Mouse (Mus musculus): Measurements from ENCODE around the gene Gdpd4. TPM values are rescaled to one million over a fixed set of nuclear protein-coding genes. Genes with fewer than 3 reads are reported as not detected.

The Gdpd4 gene
- total RNA-seq (2012; rRNA removed), result not detected in 2 replicates
- not detected for polyA plus RNA-seq (2012; ENCODE audit: insufficient read depth in 1 of 2, insufficient read length in 2 of 2, low read depth in 1 of 2, low replicate concordance in 2 of 2, missing spikeins in 1 of 2)

- Histone ChIP-seq H3K4me3 (ENCODE audit: control insufficient read depth in 1 of 2, insufficient read depth in 1 of 2, low read depth in 2 of 2, low read length in 2 of 2) (no peak within 1 kb of the TSS), H3K4me1 (ENCODE audit: control insufficient read depth in 1 of 2, insufficient read depth in 2 of 2, low read length in 2 of 2) (no peaks in the 10 kb centered on the region), H3K27ac (ENCODE audit: control insufficient read depth, low read depth, low read length) (no peak within 1 kb of the TSS), H3K9me3 (replicated peaks; ENCODE audit: insufficient read depth, low read length) (no peaks in the 10 kb centered on the region), H3K79me2 (ENCODE audit: control insufficient read depth, insufficient read depth, low read length, poor library complexity) (no peaks in the 10 kb centered on the region), H3K9ac (ENCODE audit: control insufficient read depth, low read depth, low read length, poor library complexity, severe bottlenecking) (no peak within 1 kb of the TSS), H3K27me3 (ENCODE audit: control insufficient read depth in 1 of 2, insufficient read depth in 2 of 2, low read length in 2 of 2) (no peaks in the 10 kb centered on the region; a peak in 2 of 4 replicates), H3K36me3 (ENCODE audit: control insufficient read depth in 1 of 2, insufficient read depth in 2 of 2, low read length in 2 of 2) (no peaks in the 10 kb centered on the region)
- DNase-seq (ENCODE audit: low read depth, low spot score), result no peak
- TF ChIP-seq MAX (IDR thresholded peaks at IDR 0.05; ENCODE audit: low read length) (no peak), TCF12 (IDR thresholded peaks at IDR 0.05; ENCODE audit: low read depth, low read length) (no peak), CHD1 (IDR thresholded peaks at IDR 0.05; ENCODE audit: low read depth, low read length) (no peak), POLR2AphosphoS5 (IDR thresholded peaks at IDR 0.05; ENCODE audit: borderline replicate concordance, low read depth, low read length) (no peak)
Observed at GRCm38 (mm10) chr7:97919742-97920141, at the start of gene Gdpd4. Gdpd4 (plus strand) TSS chr7:97919955.

DNA sequence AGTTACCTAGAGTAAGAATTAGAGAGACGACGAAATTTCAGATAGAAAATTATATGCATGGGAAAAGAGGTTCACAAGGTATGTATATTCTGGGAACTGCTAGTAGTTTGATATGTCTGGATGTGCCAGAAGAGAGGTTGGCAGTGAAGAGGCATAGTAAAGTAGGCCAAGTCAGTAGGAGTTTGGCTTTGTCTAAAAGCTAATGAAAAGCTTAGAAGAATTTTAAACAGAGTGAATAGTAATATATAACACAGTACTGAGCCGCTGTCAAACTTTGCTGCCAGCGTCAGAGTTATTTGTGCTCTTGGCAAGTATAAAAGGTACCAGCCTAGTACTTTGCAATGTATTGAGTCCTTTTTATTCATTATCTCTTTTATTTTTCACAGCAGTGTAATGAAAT is 47.4 kb upstream of the Gdpd4 start:
- Histone ChIP-seq H3K4me3 (ENCODE audit: control insufficient read depth in 1 of 2, insufficient read depth in 1 of 2, low read depth in 2 of 2, low read length in 2 of 2) (no peak overlapping the region), H3K9ac (ENCODE audit: control insufficient read depth, low read depth, low read length, poor library complexity, severe bottlenecking) (no peak overlapping the region), H3K9me3 (replicated peaks; ENCODE audit: insufficient read depth, low read length) (no peaks in the 10 kb centered on the region), H3K27me3 (ENCODE audit: control insufficient read depth in 1 of 2, insufficient read depth in 2 of 2, low read length in 2 of 2) (no peaks in the 10 kb centered on the region), H3K4me1 (ENCODE audit: control insufficient read depth in 1 of 2, insufficient read depth in 2 of 2, low read length in 2 of 2) (no peaks in the 10 kb centered on the region), H3K27ac (ENCODE audit: control insufficient read depth, low read depth, low read length) (no peak overlapping the region), H3K79me2 (ENCODE audit: control insufficient read depth, insufficient read depth, low read length, poor library complexity) (no peaks in the 10 kb centered on the region), H3K36me3 (ENCODE audit: control insufficient read depth in 1 of 2, insufficient read depth in 2 of 2, low read length in 2 of 2) (no peaks in the 10 kb centered on the region)
- no peak for DNase-seq (ENCODE audit: low read depth, low spot score)
- no peak for TF ChIP-seq E2F4 (IDR thresholded peaks at IDR 0.05; ENCODE audit: borderline replicate concordance, low read depth, low read length)
- TF ChIP-seq MAFK (IDR thresholded peaks at IDR 0.05; ENCODE audit: borderline replicate concordance, low read depth, low read length), result no peak
- no peak for TF ChIP-seq MAZ (IDR thresholded peaks at IDR 0.05; ENCODE audit: low read depth, low read length)
- TF ChIP-seq ZNF384 (IDR thresholded peaks at IDR 0.05; ENCODE audit: low read depth, low read length), result no peak
- TF ChIP-seq MYB (IDR thresholded peaks at IDR 0.05; ENCODE audit: low read depth, low read length), result no peak
- no peak for TF ChIP-seq SIN3A (IDR thresholded peaks at IDR 0.05; ENCODE audit: low read length)
- no peak for TF ChIP-seq GATA1 (IDR thresholded peaks at IDR 0.05; ENCODE audit: low read depth, low read length)
- TF ChIP-seq RAD21 (IDR thresholded peaks at IDR 0.05; ENCODE audit: low read depth, low read length), result no peak
- TF ChIP-seq ELF1 (IDR thresholded peaks at IDR 0.05; ENCODE audit: low read depth, low read length), result no peak
- TF ChIP-seq SMC3 (IDR thresholded peaks at IDR 0.05; ENCODE audit: low read depth, low read length), result no peak
- no peak for TF ChIP-seq POLR2AphosphoS5 (IDR thresholded peaks at IDR 0.05; ENCODE audit: borderline replicate concordance, low read depth, low read length)
- TF ChIP-seq POLR2A (IDR thresholded peaks at IDR 0.05; ENCODE audit: control insufficient read depth in 1 of 2, insufficient read depth in 1 of 2, low read depth in 1 of 2, low read length in 2 of 2, poor library complexity in 1 of 2), result no peak

DNA sequence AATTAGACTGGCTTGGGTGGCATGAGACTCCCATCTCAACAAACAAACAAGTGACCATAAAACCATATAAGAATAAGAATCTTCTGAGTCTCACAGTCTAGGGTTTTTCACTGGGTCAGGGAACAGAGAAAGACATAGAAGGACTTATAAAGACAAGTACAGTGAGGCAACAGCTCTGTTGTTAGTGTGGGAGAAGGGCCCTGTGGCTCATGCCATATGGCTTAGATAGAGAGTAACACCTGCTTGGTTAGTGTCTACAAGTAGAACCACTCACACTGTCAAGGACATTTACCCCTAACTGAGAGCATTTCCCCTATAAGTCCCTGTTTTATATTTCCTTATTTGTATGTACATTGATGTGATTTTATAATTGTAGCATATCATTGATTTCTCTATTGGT is 46.4 kb upstream of the Gdpd4 start:
- no peak for DNase-seq (ENCODE audit: low read depth, low spot score)
- Histone ChIP-seq H3K4me1 (ENCODE audit: control insufficient read depth in 1 of 2, insufficient read depth in 2 of 2, low read length in 2 of 2) (no peaks in the 10 kb centered on the region), H3K4me3 (ENCODE audit: control insufficient read depth in 1 of 2, insufficient read depth in 1 of 2, low read depth in 2 of 2, low read length in 2 of 2) (no peak overlapping the region), H3K36me3 (ENCODE audit: control insufficient read depth in 1 of 2, insufficient read depth in 2 of 2, low read length in 2 of 2) (no peaks in the 10 kb centered on the region), H3K79me2 (ENCODE audit: control insufficient read depth, insufficient read depth, low read length, poor library complexity) (no peaks in the 10 kb centered on the region), H3K9ac (ENCODE audit: control insufficient read depth, low read depth, low read length, poor library complexity, severe bottlenecking) (no peak overlapping the region), H3K27ac (ENCODE audit: control insufficient read depth, low read depth, low read length) (no peak overlapping the region), H3K27me3 (ENCODE audit: control insufficient read depth in 1 of 2, insufficient read depth in 2 of 2, low read length in 2 of 2) (no peaks in the 10 kb centered on the region; a peak in 1 of 4 replicates), H3K9me3 (replicated peaks; ENCODE audit: insufficient read depth, low read length) (no peaks in the 10 kb centered on the region)
- TF ChIP-seq E2F4 (IDR thresholded peaks at IDR 0.05; ENCODE audit: borderline replicate concordance, low read depth, low read length) (no peak), JUND (IDR thresholded peaks at IDR 0.05; ENCODE audit: low read depth, low read length) (no peak), ELF1 (IDR thresholded peaks at IDR 0.05; ENCODE audit: low read depth, low read length) (no peak), ZKSCAN1 (IDR thresholded peaks at IDR 0.05; ENCODE audit: low read depth, low read length) (no peak), HCFC1 (IDR thresholded peaks at IDR 0.05; ENCODE audit: low read depth, low read length) (no peak), ZNF384 (IDR thresholded peaks at IDR 0.05; ENCODE audit: low read depth, low read length) (no peak)
